Mouse (Mus musculus) brown adipose tissue, adult 24 weeks (tissue): ENCODE measurements at regions not wholly inside any gene's neighbourhood (a gene's known extent, or its start where the extent isn't known, plus 50 kb on each side); places are given as distances from the start of the nearest gene placed in this dataset.

ENCODE experiments used
- H3K27ac ChIP-seq: fragments of 200-500 bp; replicated peaks from 2 replicates; pipeline ENCODE4 v1.5.1; 2012; ENCODE audit warnings: low read depth, mild to moderate bottlenecking, low read length
- H3K4me1 ChIP-seq: fragments of 200-500 bp; 2 replicates; pipeline ENCODE4 v1.6.1; 2012; ENCODE audit warnings: low read length, mixed read lengths; ENCODE audit not compliant: control insufficient read depth, insufficient read depth, insufficient read length
- H3K4me3 ChIP-seq: fragments of 200-500 bp; 2 replicates; pipeline ENCODE4 v1.5.1; 2012; ENCODE audit warnings: low read depth, mild to moderate bottlenecking, low read length, moderate library complexity; ENCODE audit not compliant: insufficient read depth

GRCm38 (mm10) chr16:29734324-29734723 lies 155.2 kb downstream of the Opa1 start:
- no peak overlapping the region for H3K4me3 ChIP-seq
- no peaks in the 10 kb centered on the region for H3K4me1 ChIP-seq
- H3K27ac ChIP-seq: no peak overlapping the region

GRCm38 (mm10) chr16:29734738-29735250 lies 155.7 kb downstream of the Opa1 start:
- H3K27ac ChIP-seq: no peak overlapping the region
- H3K4me1 ChIP-seq: no peaks in the 10 kb centered on the region
- H3K4me3 ChIP-seq: no peak overlapping the region

- Histone ChIP-seq H3K4me1 (no peaks in the 10 kb centered on the region), H3K4me3 (no peak overlapping the region), H3K27ac (no peak overlapping the region)
Measured at GRCm38 (mm10) chr16:29735371-29736008, 156.4 kb downstream of the Opa1 start.

GRCm38 (mm10) chr16:29736211-29736610 lies 157.1 kb downstream of the Opa1 start:
- H3K27ac ChIP-seq: no peak overlapping the region

GRCm38 (mm10) chr16:29738075-29738474 lies 158.9 kb downstream of the Opa1 start:
- Histone ChIP-seq H3K4me1 (no peaks in the 10 kb centered on the region), H3K4me3 (no peak overlapping the region), H3K27ac (no peak overlapping the region)

More at GRCm38 (mm10) chr16:29736211-29736610, 157.1 kb downstream of the Opa1 start:
- no peaks in the 10 kb centered on the region for H3K4me1 ChIP-seq
- H3K4me3 ChIP-seq: no peak overlapping the region

GRCm38 (mm10) chr16:29742497-29743230 lies 163.5 kb downstream of the Opa1 start:
- no peak overlapping the region for H3K27ac ChIP-seq
- H3K4me1 ChIP-seq: 0 out of 2 replicates have a peak, but pooled peaks cover 2% of the 10 kb centered on the region
- H3K4me3 ChIP-seq: no peak overlapping the region

GRCm38 (mm10) chr16:29745486-29745885 lies 166.4 kb downstream of the Opa1 start:
- H3K27ac ChIP-seq: no peak overlapping the region
- no peak overlapping the region for H3K4me3 ChIP-seq
- 0 out of 2 replicates have a peak, but pooled peaks cover 2% of the 10 kb centered on the region for H3K4me1 ChIP-seq

GRCm38 (mm10) chr16:29746245-29746644 lies 167.1 kb downstream of the Opa1 start:
- 0 out of 2 replicates have a peak, but pooled peaks cover 2% of the 10 kb centered on the region for H3K4me1 ChIP-seq
- H3K27ac ChIP-seq: no peak overlapping the region
- no peak overlapping the region for H3K4me3 ChIP-seq

- no peak overlapping the region for H3K27ac ChIP-seq
- H3K4me1 ChIP-seq: 0 out of 2 replicates have a peak, but pooled peaks cover 2% of the 10 kb centered on the region
- H3K4me3 ChIP-seq: no peak overlapping the region
Measured at GRCm38 (mm10) chr16:29749167-29749566, 170.0 kb downstream of the Opa1 start.

- Histone ChIP-seq H3K4me3 (no peak overlapping the region), H3K4me1 (no peaks in the 10 kb centered on the region), H3K27ac (no peak overlapping the region)
Measured at GRCm38 (mm10) chr16:29754579-29755199, 175.6 kb downstream of the Opa1 start.

- Histone ChIP-seq H3K4me3 (no peak overlapping the region), H3K4me1 (no peaks in the 10 kb centered on the region), H3K27ac (no peak overlapping the region)
Measured at GRCm38 (mm10) chr16:29758246-29758645, 179.1 kb downstream of the Opa1 start.

GRCm38 (mm10) chr16:29759416-29759815 lies 180.3 kb downstream of the Opa1 start:
- no peak overlapping the region for H3K4me3 ChIP-seq
- H3K27ac ChIP-seq: no peak overlapping the region
- H3K4me1 ChIP-seq: no peaks in the 10 kb centered on the region

- H3K27ac ChIP-seq: no peak overlapping the region
- no peaks in the 10 kb centered on the region for H3K4me1 ChIP-seq
Measured at GRCm38 (mm10) chr16:29760627-29761026, 181.5 kb downstream of the Opa1 start.

GRCm38 (mm10) chr16:29761779-29762277 lies 182.7 kb downstream of the Opa1 start:
- H3K4me3 ChIP-seq: no peak overlapping the region
- H3K27ac ChIP-seq: no peak overlapping the region; the same call in 1 of the 2 replicates
- H3K4me1 ChIP-seq: no peaks in the 10 kb centered on the region

More at GRCm38 (mm10) chr16:29760627-29761026, 181.5 kb downstream of the Opa1 start:
- H3K4me3 ChIP-seq: no peak overlapping the region

GRCm38 (mm10) chr16:29764376-29764775 lies 185.2 kb downstream of the Opa1 start:
- no peaks in the 10 kb centered on the region for H3K4me1 ChIP-seq
- no peak overlapping the region for H3K27ac ChIP-seq
- no peak overlapping the region for H3K4me3 ChIP-seq
